Mouse (Mus musculus) spleen, postnatal 4 days (tissue): Measurements from ENCODE around the gene Fhdc1.

Experiments used
- DNase-seq, 2 experiments: peaks; one replicate each; pipeline ENCODE4 v3.0.0; 2022; ENCODE audit warnings: low spot score in 2 of 2

The Fhdc1 gene

DNA sequence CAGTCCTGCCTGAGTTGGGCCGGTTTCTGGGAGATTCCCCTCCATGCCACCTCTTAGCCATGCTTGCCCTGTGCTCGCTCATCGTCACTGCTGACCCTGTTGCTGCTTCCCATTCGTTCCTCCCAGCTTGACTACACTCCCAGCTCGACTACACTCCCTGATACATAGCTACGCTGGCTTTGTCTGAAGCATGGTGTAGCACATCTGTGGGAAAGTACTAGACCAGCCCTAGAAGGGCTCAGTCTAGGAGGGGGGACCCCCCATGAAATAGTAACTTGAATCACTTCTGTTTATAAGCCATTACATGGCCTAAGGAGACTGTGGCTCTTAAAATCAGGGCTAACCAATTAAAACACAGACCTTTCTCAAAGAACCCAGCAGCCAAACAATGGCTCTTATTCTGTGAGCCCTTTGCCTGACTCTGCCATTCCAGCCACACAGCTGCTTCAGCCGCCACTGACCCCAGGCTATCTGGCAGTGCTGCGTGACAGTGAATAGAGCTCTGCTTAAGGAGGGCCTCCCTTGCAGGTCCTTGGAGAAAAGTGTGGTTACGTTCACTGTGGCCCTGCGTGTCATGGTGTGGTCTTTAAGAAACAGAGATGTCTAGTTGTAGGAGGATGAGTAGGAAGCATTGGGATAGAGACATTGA, 47.3 kb downstream of the Fhdc1 start:
- no peak for DNase-seq

DNA sequence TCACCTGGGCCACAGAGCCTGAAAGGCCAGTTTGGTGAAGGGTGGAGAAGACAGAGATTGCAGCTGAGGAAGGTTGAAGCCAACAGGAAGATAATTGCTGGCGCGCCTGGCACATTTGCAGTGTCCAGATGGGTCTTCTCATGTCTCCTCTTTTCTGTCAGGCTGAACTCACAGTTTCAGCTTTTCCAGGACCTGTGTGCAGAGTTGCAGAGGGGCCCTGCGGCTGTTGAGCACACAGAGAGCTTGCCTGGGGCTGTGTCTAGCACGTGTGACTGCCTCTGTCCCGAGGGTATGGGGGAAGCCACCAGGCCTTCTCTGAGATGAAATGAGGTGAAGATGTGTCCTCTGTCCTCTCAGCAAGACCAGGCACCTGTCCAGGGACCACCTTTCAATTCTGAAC, 49.0 kb downstream of the Fhdc1 start:
- DNase-seq: no peak

DNA sequence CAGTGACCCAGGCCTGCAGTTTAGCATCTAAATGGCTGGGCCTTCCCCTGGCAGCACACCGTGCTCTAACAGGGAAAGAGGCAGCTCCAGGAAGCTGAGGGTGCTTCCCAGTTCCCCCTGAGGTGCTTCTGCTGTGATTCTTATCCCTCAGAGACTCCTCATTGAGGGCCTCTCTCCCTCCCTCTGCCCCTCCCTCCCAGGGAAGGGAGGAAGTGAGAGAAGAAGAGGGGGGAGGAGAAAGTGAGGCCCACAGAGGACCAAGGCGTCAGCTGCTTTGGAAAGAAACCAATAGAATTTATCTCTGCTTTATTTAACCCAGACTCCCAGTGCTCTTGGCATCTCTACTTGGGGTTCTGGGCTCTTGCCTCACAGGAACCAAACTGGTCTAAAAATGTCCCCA, 50.1 kb downstream of the Fhdc1 start:
- no peak for DNase-seq

DNA sequence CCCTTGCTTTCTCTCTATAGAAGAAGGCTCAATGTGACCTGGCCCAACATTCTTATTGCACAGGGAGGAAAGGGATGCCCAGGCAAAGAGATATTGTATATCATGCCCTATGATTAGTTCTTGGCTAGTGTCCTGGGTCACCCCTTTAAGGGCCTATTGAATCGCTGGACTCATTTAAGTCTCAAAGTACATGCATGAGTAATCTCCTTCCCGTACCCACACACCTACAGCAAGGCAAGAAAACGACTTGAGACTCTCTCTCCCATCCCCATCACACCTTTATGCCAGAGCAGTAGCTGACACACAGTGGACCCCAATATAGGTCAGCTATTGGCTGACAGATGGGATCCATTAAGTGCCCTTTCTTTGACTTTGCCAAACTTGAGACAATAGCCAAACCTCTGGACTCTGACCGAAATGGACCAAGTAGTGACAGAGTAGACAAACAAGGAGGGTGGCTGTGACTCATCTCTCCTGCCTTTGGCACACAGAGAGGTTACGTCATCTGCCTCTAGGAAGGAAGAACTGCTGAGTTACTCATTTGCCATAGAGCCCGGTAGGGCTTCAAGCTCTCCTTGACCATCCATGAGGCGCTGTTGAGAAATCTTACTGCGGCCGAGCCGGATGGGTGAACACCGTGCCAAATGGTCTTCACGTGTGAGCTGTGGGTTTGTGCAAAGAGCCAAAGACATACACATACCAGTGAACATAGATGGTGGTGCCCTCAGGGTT, 51.1 kb downstream of the Fhdc1 start:
- no peak for DNase-seq

DNA sequence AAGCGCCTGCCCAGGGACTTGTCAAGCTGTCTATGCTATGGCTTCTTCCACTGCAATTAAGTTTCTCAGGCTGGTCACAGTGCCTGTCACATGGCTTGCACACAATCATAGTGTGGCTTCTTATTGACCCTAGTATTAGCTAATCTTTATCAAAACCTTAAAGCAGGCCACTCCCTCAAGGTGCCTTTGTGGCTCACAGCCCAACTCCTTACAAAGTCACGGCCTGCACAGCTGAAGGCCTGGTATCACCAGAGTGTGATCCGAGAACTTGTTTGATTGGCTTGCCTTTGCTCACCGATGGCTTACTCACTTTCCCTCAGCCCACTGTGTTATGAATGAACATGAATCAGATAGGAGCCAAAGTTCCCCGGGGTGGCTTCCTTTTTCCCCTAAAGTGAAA, 52.5 kb downstream of the Fhdc1 start:
- DNase-seq: no peak

DNA sequence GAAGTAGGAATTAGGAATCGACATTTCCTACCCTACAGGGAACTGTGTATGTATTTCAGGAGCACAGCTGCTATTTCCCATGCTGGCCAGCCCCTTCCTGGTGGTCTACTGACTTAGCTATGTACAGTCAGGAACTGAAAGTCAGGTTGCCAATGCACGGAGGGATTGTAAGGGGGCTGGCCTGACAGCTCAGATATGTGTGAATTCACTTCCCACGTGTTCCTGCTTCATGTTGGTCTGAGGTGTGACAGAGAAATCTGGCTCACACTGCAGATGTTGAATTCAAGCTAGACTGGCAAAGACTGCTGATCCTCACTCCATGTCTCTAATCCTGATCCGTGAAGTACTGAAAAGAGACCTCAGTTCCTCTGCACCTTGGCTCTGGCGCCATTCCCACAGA, 57.9 kb downstream of the Fhdc1 start:
- DNase-seq: no peak

DNA sequence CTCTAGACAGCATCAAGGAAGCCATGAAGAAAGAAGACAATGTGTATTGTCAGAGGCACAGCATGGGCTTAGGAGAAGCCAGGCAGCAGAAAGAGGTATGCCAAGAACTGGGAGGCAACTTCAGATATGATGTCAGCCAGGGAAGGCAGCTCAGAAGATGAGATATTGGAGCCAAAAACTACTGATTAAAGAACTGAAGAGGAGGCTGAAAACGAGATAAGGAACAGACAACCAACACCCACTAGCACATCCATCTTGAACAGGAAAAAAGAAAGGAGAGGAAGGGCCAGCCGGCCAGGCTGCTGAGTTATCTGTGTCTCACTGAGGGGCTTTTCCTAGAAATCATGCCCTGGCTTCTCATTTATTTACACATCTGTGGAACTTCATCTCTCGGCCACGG, 66.4 kb downstream of the Fhdc1 start:
- no peak for DNase-seq

DNA sequence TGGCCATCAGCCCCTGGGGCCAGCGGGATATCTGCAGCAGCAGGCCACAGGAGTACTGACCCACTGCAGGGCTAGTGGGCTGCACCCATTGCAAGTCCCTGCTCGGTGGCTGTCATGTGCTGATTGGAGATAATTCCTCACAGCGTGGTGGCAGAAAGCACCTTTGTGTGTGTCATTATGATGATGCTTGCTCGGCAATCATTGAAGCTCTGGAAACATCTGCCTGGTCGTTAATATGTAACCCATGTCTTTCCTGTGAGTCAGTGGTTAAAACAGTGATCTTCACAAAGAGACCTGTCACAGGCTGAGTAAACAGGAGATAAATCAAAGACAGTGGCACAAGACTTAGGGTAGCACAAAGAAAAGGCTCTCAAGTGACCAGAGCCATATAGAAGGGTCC, 67.3 kb downstream of the Fhdc1 start:
- DNase-seq: no peak

DNA sequence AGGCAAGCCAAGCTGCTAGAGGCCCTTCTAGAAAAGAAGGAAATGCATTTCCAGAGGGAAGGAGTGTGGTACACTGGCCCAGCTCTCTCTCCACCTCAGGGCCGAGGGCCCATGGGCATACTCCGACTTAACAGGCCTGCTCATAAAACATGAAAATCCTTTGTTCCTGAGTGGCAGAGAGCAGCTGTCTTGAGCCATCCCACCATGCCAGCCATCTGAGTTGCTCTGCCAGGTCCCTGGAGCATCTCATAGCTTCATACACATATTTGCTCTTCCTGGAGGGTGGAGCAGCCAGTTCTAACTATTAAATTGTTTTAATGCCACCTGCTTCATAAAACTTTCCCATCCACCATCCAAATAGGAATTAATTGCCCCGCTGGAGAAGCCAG, 70.8 kb downstream of the Fhdc1 start:
- DNase-seq: no peak

DNA sequence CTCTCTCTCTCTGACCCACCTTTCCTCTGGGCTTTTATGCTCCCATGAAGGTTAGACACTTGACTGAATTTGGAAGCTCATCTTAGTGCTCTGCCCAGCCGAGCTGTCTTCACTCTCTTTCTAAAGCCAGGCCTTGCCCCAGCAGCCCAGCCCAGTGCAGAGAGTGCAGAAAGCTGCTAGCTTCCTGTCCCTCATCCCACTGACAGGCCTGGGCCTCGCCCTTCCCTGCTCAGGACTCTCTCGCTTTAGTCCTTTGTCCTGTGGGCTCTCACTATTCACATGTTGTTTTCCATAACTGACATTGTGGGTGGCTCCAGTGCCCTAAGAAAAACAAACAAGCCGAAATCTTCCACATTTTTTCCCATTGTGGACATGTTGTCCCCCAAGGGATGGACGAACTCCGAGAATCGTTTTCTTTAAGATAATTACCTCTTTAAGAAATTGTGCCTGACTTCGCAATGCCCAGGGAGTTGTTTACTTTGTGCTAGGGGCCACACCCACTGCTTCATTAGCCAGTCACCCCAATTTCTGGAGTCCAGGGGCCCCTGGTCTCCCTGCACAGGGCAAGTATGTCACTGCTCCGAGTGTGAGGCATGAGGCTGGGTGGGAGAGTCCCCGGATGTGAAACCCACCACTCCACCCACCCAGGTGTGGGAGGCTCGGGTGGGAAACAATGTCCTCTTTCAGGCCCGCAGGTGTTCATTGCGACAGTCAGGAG, 71.3 kb downstream of the Fhdc1 start:
- DNase-seq: no peak

DNA sequence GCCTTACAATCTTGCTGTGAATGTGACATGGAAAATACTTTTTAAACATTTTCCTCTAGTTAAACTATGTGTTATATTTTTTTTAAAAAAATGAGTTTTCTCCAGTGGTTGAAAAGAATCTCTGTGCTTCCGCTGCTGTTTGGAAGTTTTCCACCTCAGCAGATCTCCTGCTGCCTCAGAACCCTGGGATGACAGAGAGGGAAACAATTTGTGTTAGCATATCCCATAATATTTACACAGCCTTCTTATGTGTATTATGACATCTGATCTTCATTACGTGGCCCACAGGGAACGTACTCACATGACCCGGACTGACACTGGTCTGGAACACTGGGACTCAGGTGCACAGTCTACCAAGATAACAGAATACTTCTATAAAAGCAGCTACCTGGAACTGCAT, 74.7 kb downstream of the Fhdc1 start:
- no peak for DNase-seq

DNA sequence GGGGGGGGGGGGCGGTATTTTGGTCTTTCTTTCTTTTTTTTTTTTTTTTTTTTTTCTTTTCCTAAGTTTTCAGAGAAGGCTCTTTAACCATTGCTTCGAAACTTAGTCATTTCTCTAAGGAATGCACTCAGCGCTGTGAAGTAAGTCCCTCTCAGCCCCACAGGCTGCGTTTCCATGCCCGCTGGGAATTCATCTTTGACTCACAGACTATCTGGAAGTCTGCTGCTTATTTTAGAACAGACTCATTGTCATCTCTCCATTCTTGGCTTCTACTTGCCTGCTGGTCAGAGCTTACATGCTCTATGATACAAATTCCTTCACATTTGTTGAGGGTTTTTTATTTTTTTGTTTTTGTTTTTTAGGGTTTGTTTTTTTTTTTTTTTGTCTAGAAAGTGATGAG, 76.8 kb downstream of the Fhdc1 start:
- no peak for DNase-seq

DNA sequence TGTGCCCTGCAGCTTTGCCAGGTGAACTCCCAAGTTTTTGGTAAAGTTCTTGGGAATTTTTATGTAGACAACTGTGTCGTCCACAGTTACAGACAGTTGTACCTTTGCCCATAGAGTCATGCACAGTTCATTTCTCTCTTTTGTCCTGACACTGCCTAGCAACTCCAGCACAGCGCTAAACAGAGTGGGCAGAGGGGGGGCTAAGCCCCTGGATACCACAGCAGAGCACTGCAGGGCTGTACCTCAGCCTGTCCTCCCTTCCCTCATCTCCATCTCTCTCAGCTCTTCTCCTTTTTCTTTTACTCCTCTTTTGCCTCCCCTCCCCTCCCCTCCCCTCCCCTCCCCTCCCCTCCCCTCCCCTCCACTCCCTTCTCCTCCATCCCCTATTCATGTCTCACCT, 77.5 kb downstream of the Fhdc1 start:
- no peak for DNase-seq

DNA sequence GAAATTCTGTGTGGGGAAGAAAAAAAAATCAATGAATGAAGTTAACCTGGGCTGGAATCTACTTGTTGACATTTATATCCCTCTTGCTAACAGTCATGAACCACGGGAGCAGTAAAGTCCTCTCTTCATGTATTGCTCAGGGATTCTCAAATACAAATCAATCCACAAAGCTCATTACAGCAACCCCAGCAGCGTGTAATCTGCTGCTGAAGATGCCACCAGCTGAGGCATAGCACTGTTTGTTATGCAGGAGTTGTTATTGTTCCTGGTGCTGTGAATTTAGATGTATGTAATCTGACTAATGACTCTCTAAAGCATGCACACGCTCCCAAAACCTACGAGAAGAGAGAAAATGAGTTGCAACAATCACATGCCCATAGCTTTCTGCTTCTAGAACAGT, 82.3 kb downstream of the Fhdc1 start:
- DNase-seq: no peak

DNA sequence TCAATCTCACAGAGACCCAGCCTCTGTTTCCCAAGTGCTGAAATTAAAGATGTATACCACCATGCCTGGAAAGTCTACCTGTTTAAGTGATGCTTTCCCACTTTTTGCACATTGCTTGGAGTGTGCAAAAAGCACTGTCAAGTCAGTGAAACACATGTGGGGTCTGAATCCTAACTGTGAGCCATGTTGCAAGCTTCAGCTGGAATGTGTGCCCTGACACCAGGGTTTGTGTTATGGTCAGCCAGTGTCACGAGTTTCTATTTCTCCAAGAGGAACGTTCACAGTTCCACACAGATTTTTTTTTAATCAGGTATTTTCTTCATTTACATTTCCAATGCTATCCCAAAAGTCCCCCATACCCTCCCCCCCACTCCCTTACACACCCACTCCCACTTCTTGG, 84.0 kb downstream of the Fhdc1 start:
- DNase-seq: no peak

DNA sequence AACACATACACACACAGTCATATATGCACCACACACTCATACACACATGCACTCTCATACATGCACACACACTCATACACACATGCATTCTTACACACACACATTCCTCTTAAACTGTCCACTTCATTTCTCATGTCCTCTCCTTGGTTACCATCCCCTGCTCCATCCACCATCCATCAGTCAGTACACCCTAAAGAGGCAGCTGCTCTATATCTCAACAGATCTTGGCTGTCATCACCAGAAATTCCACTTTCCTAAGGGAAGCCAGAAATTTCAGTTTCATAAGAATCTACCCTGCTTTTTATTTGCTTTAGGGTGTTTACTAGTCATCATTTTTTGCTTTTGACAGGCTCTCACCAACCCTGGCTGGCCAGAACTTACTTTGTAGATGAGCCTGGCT, 84.4 kb downstream of the Fhdc1 start:
- DNase-seq: no peak

DNA sequence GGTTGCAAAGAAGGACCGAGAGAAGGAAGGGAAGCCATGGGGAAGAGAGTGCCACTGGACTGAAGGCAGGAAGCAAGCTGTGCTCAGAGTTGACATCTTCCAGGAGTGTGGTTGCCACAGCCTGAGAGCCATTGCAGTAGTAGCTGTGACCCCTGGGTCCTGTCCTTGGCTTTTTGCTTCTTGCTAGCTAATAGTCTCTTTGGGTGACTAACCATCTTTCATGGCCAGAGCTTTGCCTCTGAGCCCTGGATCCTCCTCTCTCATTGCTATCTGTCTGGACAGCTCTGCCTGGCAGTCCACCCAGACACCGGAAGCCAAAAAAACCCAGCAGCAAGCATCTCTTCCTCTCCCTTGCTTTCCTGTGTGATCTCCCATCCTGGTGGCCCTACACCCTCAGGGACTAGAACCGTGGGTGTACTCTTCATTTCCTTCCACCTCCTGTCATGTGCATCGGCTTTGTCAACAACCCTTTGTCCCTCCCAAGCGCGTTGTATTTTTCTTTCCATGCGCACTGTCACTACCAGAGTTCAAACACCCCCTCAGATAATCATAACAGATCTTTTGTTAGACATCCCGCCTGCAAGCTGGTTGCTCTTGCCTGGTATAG, 85.3 kb downstream of the Fhdc1 start:
- DNase-seq: no peak
